Mouse (Mus musculus) CH12.LX (cell line): ENCODE measurements around the gene 4931422A03Rik. TPM values are rescaled to one million over a fixed set of nuclear protein-coding genes. Genes with fewer than 3 reads are reported as not detected.
"Not testable (repeated sequence)": the region's sequence is repeated elsewhere in the genome, so short reads cannot be mapped to it uniquely, and the experiment has no call there.

Experiments
- DNase-seq: peaks from one replicate; pipeline ENCODE4 v3.0.0-alpha.2; 2013; ENCODE audit errors: extremely low read depth
- H3K27ac ChIP-seq: 2 replicates; pipeline ENCODE4 v1.5.1; 2012; ENCODE audit warnings: low read depth, mild to moderate bottlenecking, control low read depth, moderate library complexity; ENCODE audit not compliant: insufficient read depth
- H3K27me3 ChIP-seq: replicated peaks from 2 replicates; pipeline ENCODE3; 2012; ENCODE audit warnings: inconsistent platforms
- H3K36me3 ChIP-seq, 2 experiments: replicated peaks in 1 of 2; 2 replicates each; pipeline versions ENCODE3 to v1.6.1; 2012; ENCODE audit warnings: inconsistent platforms in 1 of 2, low read length in 1 of 2, mild to moderate bottlenecking in 1 of 2, mixed read lengths in 1 of 2, moderate library complexity in 1 of 2; ENCODE audit not compliant: control insufficient read depth in 1 of 2, insufficient read depth in 1 of 2
- H3K4me1 ChIP-seq, 2 experiments: 2 replicates each; pipeline ENCODE4 v1.6.1; 2012; ENCODE audit warnings: inconsistent platforms in 1 of 2, moderate library complexity in 1 of 2; ENCODE audit not compliant: insufficient read depth in 2 of 2, control insufficient read depth in 1 of 2
- H3K4me2 ChIP-seq: 2 replicates; pipeline ENCODE4 v1.6.1; 2012; ENCODE audit warnings: low read depth, mild to moderate bottlenecking, control low read depth; ENCODE audit not compliant: poor library complexity, insufficient read depth, severe bottlenecking
- H3K4me3 ChIP-seq, 3 experiments: fragments of 150-350 bp in 1 of 3; sonication (generic) in 1 of 3; replicated peaks in 1 of 3; 2 replicates each; pipeline versions ENCODE3 to v1.5.1; 2011 to 2012; ENCODE audit warnings: low read depth in 2 of 3, low read length in 2 of 3, mild to moderate bottlenecking in 2 of 3, moderate library complexity in 2 of 3, control low read depth in 1 of 3, improper control_type of control experiment in 1 of 3, inconsistent platforms in 1 of 3, mixed read lengths in 1 of 3; ENCODE audit not compliant: poor library complexity in 1 of 3
- H3K79me2 ChIP-seq: replicated peaks from 2 replicates; pipeline ENCODE4 v1.6.1; 2012; ENCODE audit warnings: mild to moderate bottlenecking, moderate library complexity; ENCODE audit not compliant: control insufficient read depth, poor library complexity, insufficient read depth, severe bottlenecking; ENCODE audit errors: extremely low read depth
- H3K9ac ChIP-seq: 2 replicates; pipeline ENCODE4 v1.6.1; 2012; ENCODE audit warnings: low read depth, mild to moderate bottlenecking, control low read depth, moderate library complexity; ENCODE audit not compliant: insufficient read depth
- H3K9me3 ChIP-seq: replicated peaks from 2 replicates; pipeline ENCODE3; 2012; ENCODE audit warnings: low read length, inconsistent platforms, mixed read lengths
- BHLHE40 ChIP-seq: IDR thresholded peaks from 2 replicates; pipeline ENCODE4 v1.6.1; 2011; ENCODE audit warnings: mild to moderate bottlenecking, low read depth, low read length, improper control_type of control experiment
- EP300 ChIP-seq: IDR thresholded peaks from 2 replicates; pipeline ENCODE4 v1.6.1; 2011; ENCODE audit warnings: low read length, improper control_type of control experiment
- ETS1 ChIP-seq: conservative IDR thresholded peaks from 2 replicates; pipeline ENCODE4 v1.6.1; 2012; ENCODE audit warnings: low read depth, mild to moderate bottlenecking, inconsistent platforms, low read length, improper control_type of control experiment, moderate library complexity
- HCFC1 ChIP-seq: IDR thresholded peaks from 2 replicates; pipeline ENCODE4 v1.6.1; 2012; ENCODE audit warnings: low read depth, mild to moderate bottlenecking, inconsistent platforms, low read length, improper control_type of control experiment
- KAT2A ChIP-seq: IDR thresholded peaks from 2 replicates; pipeline ENCODE4 v1.6.1; 2012; ENCODE audit warnings: low read length, improper control_type of control experiment, inconsistent platforms; ENCODE audit not compliant: insufficient replicate concordance
- MAFK ChIP-seq: IDR thresholded peaks from 2 replicates; pipeline ENCODE4 v1.6.1; 2011; ENCODE audit warnings: low read length, improper control_type of control experiment; ENCODE audit not compliant: insufficient replicate concordance
- MXI1 ChIP-seq: IDR thresholded peaks from 2 replicates; pipeline ENCODE4 v1.6.1; 2011; ENCODE audit warnings: mild to moderate bottlenecking, low read depth, low read length, improper control_type of control experiment
- MYC ChIP-seq: IDR thresholded peaks from 2 replicates; pipeline ENCODE4 v1.6.1; 2011; ENCODE audit warnings: low read depth, mild to moderate bottlenecking, improper control_type of control experiment, low read length
- NRF1 ChIP-seq: IDR thresholded peaks from 2 replicates; pipeline ENCODE4 v1.6.1; 2014; ENCODE audit warnings: low read depth, mild to moderate bottlenecking, inconsistent platforms, low read length, improper control_type of control experiment, moderate library complexity
- ZMIZ1 ChIP-seq: IDR thresholded peaks from 2 replicates; pipeline ENCODE4 v1.6.1; 2012; ENCODE audit warnings: low read depth, mild to moderate bottlenecking, inconsistent platforms, low read length, improper control_type of control experiment
- ZNF384 ChIP-seq: IDR thresholded peaks from 2 replicates; pipeline ENCODE4 v1.6.1; 2012; ENCODE audit warnings: low read depth, low read length, improper control_type of control experiment, inconsistent platforms
- dilution Hi-C: fragments of 300-500 bp; cut with MboI; formaldehyde crosslinking; loops from 2 replicates; pipeline ENCODE4 v1.14.3; 2020; ENCODE audit warnings: low sequenced_read_pairs; ENCODE audit not compliant: extremely low pct_unique_long_range_greater_than_20kb, extremely low pct_ligation_motif_present
- in situ Hi-C: fragments of 300-500 bp; cut with MboI; formaldehyde crosslinking; loops from 3 replicates; pipeline ENCODE4 v1.14.3; 2019; ENCODE audit warnings: low sequenced_read_pairs, low pct_ligation_motif_present, low pct_unique_long_range_greater_than_20kb, mixed read lengths
- polyA plus RNA-seq: library from polyadenylated mRNA; unstranded; fragments of >175 nt; gene quantifications from 2 replicates; pipeline ENCODE4 v1.2.1, GENCODE M21; 2012; ENCODE audit warnings: low read depth; ENCODE audit not compliant: insufficient read length
- total RNA-seq, 2 experiments: library from RNA; depleted of rRNA; stranded (reverse); fragments of 300-350 nt in 1 of 2; fragments of >200 nt in 1 of 2; gene quantifications; 2 replicates each; pipeline ENCODE4 v1.2.3; 2012 to 2014

The 4931422A03Rik gene
- total RNA-seq (2012; rRNA removed): 0.68 and 0.76 TPM in 2 replicates
- total RNA-seq (2014; rRNA removed): not detected in 2 replicates
- polyA plus RNA-seq: 0.71 and 2.4 TPM in 2 replicates

DNA sequence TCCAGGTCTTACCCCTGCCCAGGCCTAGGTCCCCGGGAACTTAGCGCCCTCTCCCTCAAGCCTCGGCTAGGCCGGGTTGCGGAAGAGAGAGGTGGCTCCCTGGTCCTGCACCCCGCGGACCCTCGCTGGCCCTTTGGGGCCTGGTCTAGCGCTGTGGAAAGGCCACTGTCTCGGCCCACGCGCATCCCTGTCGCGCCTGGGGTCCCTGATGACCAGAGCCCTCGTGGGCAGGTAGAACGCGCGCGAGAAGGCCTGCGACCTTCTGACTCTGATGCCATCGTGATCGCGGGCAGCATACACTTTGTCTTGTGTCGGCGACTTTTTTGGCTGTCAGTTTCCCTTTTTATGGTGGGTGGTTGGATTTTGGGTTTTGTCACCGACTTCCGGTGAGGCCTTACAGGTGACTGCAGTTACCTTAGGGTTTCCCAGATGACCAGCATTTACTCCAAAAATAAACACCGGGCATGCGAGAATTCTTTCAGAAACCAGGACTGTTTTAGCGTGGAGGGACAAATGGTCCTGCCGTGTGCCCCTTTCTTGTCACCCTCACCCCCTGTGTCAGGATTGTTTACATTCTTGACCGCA is at the start of gene 4931422A03Rik:
4931422A03Rik (minus strand) TSS at position 223 of the 585 bp plus-strand sequence.
- Histone ChIP-seq H3K4me1 (peaks cover 3 to 30% of the 10 kb centered on the region in 2 experiments; a peak in 2 of 4 replicates), H3K27me3 (peaks cover 3% of the 10 kb centered on the region), H3K4me2 (peak within 1 kb of the TSS; percentile 99), H3K27ac (peak within 1 kb of the TSS; percentile 25; the same call in 1 of the 2 replicates), H3K79me2 (peaks cover 14% of the 10 kb centered on the region), H3K4me3 (peak within 1 kb of the TSS; percentile 95 to 99 (median 99)), H3K36me3 (peaks cover 4 to 21% of the 10 kb centered on the region in 2 experiments)
- in situ Hi-C loops: loop anchor here (25.0 kb wide), 1 partner anchor 559 kb away; the partner anchor contains the start of gene Cstf3
- TF ChIP-seq ZMIZ1 (no peak), HCFC1 (no peak), BHLHE40 (0 out of 2 replicates have a peak, but pooled peaks have one; percentile 15), MXI1 (0 out of 2 replicates have a peak, but pooled peaks have one; percentile 7), KAT2A (no peak), MAFK (no peak), ETS1 (no peak), EP300 (no peak), MYC (no peak)
- TF ChIP-seq, all 38 proteins: peak for 2
- Histone ChIP-seq H3K9ac (peak within 1 kb of the TSS; percentile 82), H3K9me3 (peaks cover 3% of the 10 kb centered on the region)
- DNase-seq: peak; percentile 29
- dilution Hi-C loops: no loop called here

DNA sequence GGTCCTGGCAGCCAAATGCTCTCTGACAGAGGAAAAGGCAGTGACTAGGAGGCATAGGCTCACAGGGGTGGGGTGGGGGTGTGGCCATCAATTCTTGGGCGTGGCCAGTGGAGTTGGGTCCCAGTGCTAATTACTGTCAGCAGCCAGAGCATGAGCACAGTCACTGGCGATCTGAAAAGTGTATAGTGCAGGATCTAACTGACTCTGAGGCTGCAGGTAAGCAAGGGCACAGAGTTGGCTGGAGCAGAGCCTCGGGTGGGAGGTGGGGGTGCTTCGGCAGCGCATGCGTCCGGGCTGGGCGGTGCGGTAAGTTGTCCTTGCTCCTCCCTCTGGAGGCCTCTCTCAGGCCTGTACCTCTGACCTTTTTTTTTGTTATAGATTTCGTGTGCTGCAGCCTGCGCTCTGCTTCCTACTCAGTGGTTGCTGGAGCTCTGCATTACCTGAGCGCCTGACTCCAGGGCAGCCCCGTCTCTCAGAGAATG is 41.6 kb upstream of the 4931422A03Rik start, which contains the start of gene Cd59b:
Cd59b (plus strand) TSS at position 146 of the 482 bp plus-strand sequence.
- peak within 1 kb of the TSS; percentile 49 to 63 (median 50) for H3K4me3 ChIP-seq
- H3K4me1 ChIP-seq: peaks cover 0 to 8% of the 10 kb centered on the region in 2 experiments; a peak in 1 of 4 replicates
- H3K36me3 ChIP-seq: no peaks in the 10 kb centered on the region
- peak; percentile 71 for DNase-seq
- dilution Hi-C loops (no loop called here), in situ Hi-C loops (no loop called here)
- H3K27me3 ChIP-seq: no peaks in the 10 kb centered on the region
- no peaks in the 10 kb centered on the region for H3K9me3 ChIP-seq
- peak within 1 kb of the TSS; percentile 4; the same call in 1 of the 2 replicates for H3K4me2 ChIP-seq
- no peak within 1 kb of the TSS; the same call in 1 of the 2 replicates for H3K9ac ChIP-seq
- no peaks in the 10 kb centered on the region for H3K79me2 ChIP-seq
- H3K27ac ChIP-seq: peak within 1 kb of the TSS; percentile 31
- TF ChIP-seq HCFC1 (no peak), ZNF384 (peak; percentile 66), NRF1 (peak; percentile 89)

DNA sequence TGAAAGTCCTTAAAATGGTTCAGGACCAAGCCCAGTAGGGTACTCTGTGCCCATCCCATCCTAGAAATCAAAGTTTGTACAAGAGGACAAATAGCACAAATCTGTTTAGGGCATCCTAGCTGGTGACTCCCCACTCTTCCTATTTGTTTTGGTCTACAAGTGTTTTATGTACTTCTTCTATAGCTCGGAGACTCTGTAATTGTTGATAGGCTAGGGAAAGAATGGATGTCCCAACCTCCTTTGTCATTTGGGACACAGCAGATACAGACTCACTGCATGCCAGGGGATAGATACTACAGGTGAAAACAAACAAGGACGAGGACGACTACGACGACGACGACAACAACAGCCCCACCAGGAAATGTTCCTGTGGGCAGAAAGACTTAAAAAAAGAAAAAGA is 40.3 kb upstream of the 4931422A03Rik start, which contains the start of gene Gm10799:
Gm10799 (minus strand) TSS at position 101 of the 400 bp plus-strand sequence.
- DNase-seq, H3K9ac ChIP-seq, H3K27ac ChIP-seq, H3K4me3 ChIP-seq, H3K9me3 ChIP-seq, H3K27me3 ChIP-seq, dilution Hi-C loops, H3K79me2 ChIP-seq, H3K4me1 ChIP-seq, H3K36me3 ChIP-seq, in situ Hi-C loops: not testable (repeated sequence)
- peak within 1 kb of the TSS; percentile 4; the same call in 1 of the 2 replicates for H3K4me2 ChIP-seq

DNA sequence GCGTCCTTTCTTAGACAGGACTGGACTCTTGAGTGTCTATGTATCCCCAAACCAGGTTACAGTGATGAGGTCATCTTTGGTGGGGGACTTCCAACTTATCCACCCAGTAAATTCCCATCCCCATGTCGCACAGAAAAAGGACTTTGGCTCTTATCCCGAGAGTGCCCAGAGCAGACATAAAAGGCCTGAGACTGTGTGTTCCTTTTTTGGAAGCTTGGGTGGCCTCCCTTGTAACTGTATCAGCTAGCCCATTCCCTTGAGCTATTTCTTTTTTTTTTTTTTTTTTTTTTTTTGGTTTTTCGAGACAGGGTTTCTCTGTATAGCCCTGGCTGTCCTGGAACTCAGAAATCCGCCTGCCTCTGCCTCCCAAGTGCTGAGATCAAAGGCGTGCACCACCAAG is 37.4 kb upstream of the 4931422A03Rik start, which contains the start of gene Gm10912:
Gm10912 (plus strand) TSS at position 301 of the 400 bp plus-strand sequence.
- H3K9ac ChIP-seq, H3K4me2 ChIP-seq, dilution Hi-C loops, H3K4me3 ChIP-seq, H3K27me3 ChIP-seq, DNase-seq, H3K4me1 ChIP-seq, H3K9me3 ChIP-seq, H3K27ac ChIP-seq, in situ Hi-C loops, H3K79me2 ChIP-seq: not testable (repeated sequence)
- peaks cover 0 to 17% of the 10 kb centered on the region in 2 experiments for H3K36me3 ChIP-seq
